Mouse (Mus musculus) v-Abl transformed pro-B cells (cell line): ENCODE data around the gene Brd4.

Experiments used
- in situ Hi-C, 2 experiments: fragments of 400-800 bp; cut with MboI; formaldehyde crosslinking; loops; one replicate each; pipeline ENCODE4 v1.15.1; 2025; ENCODE audit not compliant: unreplicated experiment in 2 of 2

Gene Brd4

DNA sequence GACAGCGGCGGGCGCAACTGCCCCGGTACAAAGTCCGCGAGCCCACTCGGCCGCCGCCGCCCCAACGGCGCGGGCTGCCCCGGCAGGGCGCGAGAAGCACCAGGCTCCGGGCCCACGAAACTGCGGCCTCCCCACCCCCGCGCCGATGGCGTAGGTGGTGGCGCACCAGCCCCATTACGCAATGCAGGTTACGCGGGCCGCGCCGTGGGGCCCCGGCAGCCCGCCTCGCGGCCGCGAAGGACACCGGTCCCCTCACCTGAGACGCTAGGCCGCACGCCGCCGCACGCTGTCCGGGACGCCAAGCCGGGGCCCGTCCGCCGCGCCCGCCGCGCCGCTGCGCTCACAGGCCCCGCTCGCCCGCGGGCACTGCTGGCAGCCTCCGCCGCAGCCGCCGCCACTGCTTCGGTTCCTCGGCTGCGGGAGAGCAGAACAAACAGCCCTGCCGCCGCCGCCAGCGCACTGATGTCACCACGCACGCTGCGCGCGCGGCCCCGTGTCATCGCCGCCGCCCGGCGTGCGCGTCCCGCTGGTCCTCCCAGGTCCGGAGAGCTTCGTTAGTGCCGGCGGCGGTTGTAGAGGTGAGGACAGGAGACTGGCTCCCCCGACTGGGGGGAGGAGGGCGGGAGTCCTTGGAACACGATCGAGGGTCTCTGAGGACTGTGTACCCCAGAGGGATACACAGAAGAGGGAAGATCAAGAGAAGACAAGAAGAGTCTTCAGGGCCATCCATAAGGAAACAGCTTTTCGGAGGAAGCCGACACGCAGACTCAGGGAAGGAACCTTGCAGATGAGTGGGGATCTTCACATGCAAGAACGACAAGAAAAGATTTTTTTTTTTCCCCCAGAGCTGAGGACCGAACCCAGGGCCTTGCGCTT is at the start of gene Brd4:
Gene Brd4 (minus strand): TSS at position 461 of the 876 bp plus-strand sequence.
- in situ Hi-C loops, result no loop called here

DNA sequence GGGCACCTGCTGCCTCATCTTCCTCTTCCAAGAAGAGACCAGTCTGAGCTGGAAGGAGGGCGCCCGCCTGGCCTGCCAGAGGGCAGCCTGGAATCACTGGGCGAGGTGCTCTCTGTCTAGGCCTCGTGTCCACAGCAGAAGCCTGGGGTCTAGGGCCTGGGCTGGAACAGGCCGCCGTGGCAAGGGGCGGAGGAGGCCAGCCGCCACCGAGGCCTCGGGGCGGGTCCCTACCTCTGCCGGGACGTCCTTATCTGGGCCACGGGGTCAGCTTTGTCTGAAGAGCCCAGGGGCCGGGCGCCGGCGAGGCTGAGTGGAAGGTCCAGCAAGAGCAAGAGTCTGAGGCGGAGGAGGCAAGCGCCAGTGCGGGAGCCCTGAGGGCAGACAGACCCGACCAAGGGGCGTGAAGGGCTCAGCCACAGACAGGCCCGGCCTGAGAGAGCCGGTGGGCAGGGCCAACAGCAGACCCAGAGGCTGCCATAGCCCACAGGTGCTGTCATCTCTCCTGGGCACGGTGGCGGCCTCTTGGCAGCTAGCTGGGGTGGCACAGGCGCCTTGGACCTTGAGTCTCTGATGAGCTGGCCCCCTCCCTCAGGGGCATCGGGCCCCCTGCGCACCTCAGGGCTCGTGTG is 49.3 kb upstream of the Brd4 start:
- in situ Hi-C loops, result no loop called here

DNA sequence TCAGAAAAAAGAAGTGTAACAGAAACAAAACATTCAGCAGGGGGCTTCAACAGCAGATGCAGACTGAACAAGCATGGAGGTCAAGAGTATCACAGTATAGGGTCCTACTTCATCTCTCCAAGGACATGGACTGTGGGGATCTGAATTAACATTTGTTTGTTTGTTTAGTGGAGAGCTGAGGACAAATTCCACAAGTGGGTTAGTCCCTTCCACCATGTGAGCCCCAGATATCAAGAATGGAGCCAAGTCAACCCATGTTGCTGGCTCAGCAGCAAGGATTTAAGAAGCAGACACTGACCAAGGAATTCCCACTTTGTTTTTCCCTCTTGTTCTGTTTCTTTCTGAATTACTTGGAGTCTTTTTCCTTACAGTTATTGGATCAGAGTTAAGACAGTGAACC is 43.0 kb upstream of the Brd4 start:
- in situ Hi-C loops, result no loop called here

DNA sequence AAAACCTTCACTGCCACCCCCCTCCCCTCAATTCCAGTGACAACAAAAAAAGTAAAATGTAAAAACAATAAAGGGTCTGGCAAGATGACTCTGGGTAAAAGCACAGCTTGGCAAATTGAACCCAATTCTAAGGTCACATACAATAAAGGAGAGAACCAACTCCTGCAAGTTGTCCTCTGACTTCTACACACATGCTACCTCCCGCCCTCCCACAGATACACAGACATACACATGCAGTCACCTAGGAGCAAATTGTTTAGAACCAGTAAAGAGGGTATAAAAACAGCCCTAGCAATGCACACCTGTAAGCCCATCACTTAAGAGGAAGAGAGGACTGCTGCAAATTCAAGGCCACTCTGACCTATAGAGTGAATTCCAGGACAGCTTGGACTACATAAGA is 38.3 kb upstream of the Brd4 start:
- in situ Hi-C loops, result no loop called here

DNA sequence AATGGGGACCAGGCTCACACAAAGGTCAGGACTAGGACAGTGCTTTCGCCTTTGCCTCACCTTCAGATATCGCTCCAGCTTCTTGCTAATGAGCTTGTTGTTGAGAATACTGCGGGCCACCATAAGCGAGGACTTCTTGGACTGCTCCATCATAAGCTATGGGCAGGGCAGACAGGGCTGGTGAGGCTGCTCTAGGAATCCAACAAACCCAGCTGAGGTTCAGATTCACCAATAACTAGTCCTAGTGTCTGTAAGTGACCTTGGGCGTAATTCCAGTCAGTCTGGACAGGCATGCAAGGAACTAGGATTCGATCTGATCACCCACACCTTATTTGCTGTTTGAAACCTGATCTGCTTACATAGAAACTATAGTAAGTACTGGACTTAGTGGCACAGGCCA is 37.3 kb upstream of the Brd4 start:
- in situ Hi-C loops, result no loop called here

DNA sequence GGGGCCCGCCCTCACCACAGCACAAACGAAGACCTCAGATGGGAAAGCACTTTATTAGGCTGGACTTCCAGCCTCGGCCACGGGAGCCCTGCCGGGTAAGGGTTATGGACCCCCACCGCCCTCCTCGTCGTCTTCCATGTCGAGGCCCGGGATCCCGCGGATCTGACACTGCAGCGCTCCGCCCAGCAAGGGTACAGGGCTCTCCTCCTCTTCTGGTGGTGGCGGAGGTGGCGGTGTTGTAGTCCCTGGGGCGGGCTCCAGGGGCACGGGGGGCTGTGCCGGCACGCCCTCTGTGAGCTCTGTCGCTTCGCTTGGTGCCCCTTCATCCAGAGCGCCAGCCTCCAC is 36.8 kb upstream of the Brd4 start:
- in situ Hi-C loops, result no loop called here

DNA sequence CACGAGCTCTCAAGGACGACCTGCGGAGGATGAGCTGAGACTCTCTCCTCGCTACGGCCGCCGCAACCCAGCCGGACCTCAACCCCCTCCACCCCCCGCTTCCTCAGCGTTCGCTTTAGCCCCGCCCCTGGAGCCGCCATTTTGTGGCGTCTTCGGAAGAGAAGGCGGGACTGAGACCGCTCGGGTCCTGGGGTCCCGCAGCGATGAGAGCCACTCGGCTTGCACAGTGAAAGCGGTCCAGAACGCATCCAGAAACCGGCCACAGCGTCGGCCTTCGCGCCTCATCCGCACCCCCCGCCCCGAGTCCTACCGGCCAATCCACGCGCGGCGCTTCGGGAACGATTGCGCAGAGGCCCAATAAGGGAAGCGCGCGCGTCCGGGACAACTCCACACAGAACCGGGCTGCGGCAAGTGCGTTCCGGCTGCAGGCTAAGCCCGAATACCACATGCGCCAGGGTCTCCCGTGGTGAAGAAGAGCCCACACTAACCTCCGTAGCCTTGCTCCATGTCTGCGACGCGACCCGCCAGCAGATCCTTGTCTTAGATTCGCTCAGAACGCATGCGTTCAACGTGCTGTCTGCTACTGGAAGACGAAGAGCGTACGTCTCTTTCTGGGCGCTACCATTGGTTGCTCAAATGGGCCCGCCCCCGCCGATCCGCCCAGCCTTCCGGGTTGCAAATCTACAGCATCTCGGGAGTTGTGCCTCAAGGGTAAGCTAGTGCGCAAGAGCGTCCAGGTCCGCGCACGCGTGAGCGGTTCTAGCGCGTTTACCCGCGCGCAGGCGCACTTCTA is 36.3 kb upstream of the Brd4 start, which contains the start of gene Akap8:
Gene Akap8 (minus strand): TSS at position 642 of the 793 bp plus-strand sequence.
- in situ Hi-C loops, result no loop called here

DNA sequence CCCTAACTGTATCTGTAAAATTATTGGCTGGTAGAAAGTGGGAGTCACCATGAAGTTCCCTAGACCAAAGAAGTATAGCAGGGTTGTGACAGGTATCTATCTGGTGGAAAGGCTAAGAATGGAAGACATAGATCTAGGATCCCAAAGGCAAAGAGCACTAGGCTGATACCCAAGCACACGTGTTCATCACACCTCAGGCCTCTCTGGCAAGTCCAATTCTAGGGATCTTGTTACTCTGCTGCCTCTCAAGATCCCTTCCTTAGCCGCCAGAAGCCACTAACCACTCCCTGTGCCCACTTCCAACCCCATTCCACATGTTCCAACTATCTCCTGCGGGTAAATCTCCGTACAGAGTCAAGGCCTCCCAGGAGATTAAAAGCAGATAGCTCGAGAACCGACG is 35.4 kb upstream of the Brd4 start:
- in situ Hi-C loops, result no loop called here

DNA sequence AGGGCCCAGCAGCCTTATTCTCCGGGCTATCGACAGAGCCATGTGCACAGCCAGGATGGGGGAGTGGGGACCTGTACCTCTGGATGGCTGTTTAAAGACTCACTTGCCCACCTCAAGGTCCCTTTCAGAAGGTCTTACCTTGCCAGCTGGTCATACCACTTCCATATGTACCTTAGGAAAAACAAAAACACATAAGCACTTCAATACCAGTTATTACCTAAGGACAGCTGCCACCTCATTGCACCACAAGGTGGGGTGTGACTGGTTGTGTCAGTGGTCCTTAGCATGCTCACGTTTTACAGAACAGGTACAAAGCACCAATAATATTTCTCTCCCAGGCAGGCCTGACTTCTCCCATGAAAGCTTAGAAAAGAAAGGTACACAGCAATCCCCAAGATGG is 33.2 kb upstream of the Brd4 start:
- in situ Hi-C loops, result no loop called here

DNA sequence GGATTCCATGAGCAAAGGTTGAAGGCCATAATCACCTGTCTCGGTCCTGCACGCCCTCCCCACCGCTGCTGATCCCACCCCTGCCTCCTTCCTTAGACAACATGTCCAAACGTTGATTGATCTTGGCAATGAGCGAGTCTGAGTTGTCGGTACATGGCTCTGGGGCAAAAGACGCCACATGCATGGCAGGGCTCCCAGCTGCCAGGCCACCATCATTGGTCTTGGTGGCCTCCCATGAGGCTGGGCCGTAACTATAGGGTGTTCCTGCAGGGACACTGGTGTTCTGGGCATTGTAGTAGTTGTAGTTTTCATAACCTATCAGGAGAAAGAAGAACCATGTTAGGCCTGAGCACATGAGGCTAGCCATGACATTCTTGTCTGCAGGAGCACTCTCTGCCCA is 32.5 kb upstream of the Brd4 start:
- in situ Hi-C loops, result no loop called here

DNA sequence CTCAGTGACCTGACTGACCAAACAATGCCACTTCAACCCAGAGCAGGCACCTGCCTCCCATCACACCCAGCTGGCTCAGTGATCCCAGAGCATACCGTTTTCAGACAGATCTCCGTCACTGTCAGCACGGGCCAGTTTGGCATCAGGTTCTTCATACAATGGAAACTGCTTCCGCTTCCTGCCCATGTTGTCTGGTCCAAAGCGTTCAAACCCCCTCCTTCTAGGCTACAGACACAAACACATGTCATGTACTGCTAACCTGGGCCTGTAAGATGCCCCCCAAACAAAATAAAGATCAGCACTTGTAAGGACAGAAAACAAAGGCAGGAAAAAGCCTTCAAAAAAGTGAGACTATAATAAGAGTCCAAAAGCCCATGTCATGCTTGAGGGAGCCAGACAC is 31.0 kb upstream of the Brd4 start:
- in situ Hi-C loops, result no loop called here

DNA sequence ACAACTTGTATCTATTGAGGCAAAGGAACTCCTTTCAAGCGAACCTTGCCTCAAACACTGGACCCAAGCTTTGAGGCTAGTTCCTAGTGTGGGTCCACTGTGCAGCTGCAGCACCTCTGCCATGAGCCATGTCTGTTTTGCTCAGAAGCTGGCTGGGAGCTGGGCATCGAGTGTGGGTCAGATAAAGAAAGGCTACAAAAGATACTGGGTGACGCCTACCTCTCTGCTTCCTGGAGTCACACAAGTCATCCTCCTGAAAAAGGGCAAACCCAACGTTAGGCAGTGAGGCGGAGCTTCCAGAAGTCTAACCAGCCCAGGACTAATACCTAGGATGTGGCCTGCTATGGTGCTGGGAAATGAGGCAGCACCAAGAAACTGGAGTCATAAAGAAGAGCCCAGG is 29.4 kb upstream of the Brd4 start:
- in situ Hi-C loops, result no loop called here

DNA sequence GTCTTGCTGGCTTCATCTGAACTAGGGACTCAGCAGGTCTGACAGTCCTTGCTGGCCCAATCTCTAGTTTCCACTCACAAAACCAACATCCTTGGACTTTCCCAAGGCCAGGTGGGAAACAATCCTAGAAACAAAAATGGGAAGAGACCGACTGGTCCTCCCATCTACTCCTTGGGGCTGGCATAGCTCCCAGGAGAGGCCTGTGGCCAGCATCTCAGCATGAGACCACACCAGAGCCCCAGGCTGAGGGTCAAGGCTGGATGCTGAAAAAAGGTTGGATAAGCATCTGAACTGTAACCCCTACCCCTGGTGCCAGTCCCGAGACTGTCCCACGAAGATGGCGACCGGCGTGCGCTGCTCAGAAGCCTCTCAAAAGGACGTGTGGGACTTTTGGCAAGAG is 28.3 kb upstream of the Brd4 start:
- in situ Hi-C loops, result no loop called here

DNA sequence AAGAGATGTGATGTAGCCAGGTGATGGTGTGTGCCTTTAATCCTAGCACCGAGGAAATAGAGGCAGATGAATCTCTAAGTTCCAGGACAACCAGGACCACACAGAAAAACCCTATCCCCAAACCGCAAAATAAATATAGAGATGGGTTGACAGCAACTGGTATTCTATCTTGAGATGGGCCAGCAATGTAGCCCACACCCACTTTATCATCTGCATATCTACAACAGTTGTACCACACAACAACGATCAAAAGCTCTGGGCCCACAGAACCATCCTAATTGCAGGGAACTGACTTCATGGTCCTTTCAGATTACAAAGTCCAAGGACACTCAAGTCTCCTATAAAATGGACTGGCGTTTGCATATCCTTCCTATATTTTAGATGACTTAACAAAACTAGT is 23.4 kb upstream of the Brd4 start:
- in situ Hi-C loops, result no loop called here

DNA sequence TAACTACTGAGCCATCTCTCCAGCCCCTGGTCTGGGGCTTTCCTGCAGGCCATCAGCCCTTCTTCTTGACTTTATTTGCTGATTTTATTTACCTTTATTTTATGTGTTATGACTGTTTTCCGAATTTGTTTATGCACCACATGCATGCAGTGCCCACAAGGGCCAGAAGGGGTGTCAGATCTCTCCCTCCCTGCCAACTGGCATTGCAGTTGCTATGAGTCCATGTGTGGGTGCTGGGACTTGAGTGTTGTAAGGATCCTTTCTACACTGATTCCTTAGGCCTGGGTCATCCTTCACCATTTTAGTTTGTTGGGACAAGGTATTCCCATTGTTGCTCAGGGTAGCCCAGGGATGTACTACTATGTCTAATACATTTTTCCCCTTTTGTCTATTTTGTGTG is 13.6 kb upstream of the Brd4 start:
- in situ Hi-C loops, result no loop called here

DNA sequence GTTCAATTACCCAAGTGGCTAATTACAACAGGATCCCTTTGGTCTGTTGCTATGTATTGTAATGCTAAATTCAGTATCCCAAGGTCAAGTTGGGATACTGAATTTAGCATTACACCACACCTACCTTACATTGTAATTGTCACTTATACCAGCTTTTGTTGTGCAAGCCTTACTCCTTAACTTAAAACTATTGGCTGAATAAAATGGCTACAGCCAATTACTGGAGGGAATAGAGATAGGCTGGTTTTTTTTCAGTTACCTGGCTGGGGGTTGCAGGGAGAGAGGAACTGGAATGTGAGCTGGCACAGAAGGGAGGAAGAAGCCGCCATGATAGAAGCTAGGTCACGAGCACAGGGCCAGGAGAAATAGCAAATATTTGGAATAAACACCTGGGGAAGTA is 11.4 kb upstream of the Brd4 start:
- in situ Hi-C loops, result no loop called here

DNA sequence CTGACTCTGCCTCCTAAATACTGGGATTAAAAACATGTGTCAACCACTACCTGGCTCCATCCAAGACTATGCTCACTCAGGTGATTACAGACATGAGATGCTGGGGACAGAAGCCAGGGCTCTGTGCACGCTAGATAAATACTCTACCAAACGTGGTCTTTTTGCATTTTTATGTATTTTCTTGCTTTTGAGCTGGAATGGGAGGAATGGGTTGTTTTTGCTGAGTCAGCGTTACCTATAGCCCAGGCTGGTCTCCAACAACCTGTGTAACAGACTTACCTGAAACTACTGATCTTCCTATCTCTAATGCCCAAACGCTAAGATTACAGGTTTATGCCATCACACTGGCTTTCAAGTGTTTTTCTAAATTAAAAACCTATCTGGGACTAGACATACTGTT is 10.6 kb upstream of the Brd4 start:
- in situ Hi-C loops, result no loop called here

DNA sequence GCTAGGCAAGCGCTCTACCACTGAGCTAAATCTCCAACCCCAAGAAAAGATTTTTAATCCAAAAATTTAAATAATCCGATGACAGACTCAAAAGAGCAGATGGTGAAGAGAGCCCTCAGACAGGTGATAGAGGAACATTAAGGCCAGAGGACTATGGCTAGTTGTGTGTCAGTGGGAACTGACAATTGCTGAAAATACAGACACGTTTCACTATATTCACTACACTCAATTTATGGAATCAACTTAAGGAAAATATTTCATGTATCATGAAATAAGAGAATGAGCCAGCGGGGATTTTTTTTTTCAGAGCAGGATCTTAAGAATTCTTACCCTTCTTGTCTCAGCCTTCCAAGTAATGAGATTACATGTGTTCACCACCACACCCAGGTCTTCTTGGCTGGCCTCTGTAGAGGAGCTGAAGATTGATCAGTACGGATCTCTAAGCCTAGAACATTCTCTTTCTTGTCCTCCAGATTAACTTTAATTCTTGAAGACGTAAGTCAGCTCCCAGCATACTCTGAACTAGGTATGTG is 682 bp upstream of the Brd4 start:
- in situ Hi-C loops, result no loop called here

DNA sequence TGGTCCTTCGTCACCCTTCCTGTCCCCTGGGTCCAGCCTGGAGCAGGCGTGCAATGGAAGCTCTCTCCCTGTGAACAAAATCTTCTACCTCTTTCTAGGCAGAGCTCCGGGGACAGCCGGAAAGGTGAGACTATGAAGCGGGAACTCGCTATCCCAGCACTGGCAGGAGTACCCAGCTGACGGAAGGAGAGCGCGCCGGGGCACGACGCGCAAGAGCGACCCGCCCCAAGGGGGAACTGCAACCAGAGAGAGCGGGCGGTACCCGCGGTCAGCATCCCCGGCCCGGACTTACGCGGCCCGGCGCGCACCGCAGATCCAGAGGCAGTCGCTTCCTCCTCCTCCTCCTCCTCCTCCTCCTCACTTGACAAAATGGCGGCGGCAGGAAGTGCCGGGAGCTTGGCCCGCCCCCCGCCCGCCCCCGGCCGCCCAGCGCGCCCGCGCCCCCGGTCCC is 726 bp downstream of the Brd4 start:
- in situ Hi-C loops, result no loop called here

DNA sequence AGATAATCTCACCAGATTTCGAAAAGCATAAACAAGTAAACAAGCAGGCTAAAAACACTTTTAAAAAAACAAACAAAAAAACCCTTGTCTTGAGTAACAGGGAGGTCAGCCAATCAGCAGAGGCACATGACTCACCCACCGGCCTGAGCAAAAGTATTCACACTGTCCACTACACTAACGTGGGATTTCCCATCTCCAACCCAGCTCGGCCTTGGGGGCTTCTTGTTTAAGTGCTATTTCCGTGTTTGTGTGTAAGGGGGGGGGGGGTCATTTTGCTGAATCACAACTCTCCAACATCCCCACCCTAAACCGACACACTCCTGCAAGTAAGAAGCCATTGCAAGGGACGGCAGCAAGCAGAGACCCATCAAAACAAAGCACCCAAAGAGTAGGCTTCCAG is 1.2 kb downstream of the Brd4 start:
- in situ Hi-C loops, result no loop called here

DNA sequence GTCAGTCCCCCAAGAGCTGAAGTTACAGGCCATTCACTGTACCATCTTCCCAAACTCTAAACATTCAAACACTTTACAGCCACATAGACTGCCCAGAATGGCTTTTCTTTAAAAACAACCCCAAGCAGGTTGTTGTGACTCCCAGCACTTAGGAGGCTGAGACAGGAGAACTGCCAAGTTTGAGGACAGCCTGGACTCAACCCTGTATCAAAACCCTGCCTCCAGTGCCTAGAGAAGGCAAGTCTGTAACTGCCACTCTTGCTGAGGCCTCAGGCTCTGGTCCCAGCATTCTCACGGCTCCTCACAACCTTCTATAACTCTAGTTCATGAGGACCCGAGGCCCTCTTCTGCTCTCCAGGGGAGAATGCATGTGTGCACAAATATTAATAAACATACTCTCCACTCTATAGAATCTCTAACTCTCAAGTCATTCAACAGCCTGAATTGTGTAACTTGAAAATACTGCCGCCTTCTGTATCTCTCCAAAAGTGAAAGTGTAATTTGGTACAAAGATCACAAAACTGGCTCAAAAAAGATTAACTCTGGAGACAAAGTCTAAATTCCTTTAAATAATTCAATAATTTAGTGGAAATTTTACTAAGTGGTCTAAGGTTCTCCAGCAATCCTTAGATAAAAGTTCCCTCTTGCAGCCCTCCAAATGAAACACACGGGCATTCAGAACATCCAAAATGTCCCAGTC is 2.8 kb downstream of the Brd4 start:
- in situ Hi-C loops, result no loop called here
